Mouse (Mus musculus): ENCODE results near the gene Ppp2r5c. TPM values are rescaled to one million over a fixed set of nuclear protein-coding genes. Genes with fewer than 3 reads are reported as not detected.
A peak's percentile ranks its signal among the peaks of the same experiment; 100 is the strongest.

Ppp2r5c gene
- total RNA-seq, 2 experiments from 2014 or later, result 243 to 252 TPM

DNA sequence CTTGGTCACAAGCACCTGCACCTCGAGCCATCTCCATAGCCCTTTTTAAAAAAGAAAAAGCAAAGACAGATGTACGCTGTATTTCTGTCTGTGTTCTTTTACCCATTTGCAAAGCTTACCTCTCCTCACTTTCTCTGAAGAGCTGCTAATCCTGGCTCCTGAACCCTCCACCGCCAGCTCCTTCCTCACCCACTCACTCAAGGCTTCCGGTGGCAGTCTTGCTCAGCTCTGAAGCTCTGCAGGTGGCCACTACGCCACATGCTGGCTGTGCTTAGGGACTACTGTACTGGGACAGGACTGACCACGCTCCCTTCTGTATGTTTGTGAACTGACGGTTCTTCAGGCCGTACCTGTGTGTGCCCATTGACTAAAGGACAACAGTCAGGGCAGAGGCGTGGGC, 119.4 kb downstream of the Ppp2r5c start:
- H3K4me3 ChIP-seq, result no peak overlapping the region
- no peak overlapping the region for H3K27ac ChIP-seq
- no peak for TF ChIP-seq CTCF (conservative IDR thresholded peaks at IDR 0.05)
- no peak for DNase-seq (ENCODE audit: low spot score in 2 of 2)

DNA sequence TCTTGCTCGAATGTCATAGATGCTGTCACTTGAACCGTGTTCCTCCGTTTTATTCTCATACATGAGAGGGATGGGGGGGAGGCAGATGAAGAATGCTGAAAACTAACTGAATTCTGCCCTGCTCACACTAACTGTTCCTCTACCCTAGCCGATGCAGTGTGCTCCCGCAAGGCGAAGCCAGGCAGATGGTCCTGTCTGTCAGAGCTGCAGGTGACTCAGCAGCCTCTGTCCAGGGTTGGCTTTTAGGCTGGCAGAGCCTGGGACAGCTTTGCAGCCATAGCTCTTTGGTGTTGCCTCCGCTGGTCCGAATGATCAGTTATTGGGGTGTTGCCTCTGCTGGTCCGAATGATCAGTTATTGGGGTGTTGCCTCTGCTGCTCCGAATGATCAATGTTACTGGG, 124.1 kb downstream of the Ppp2r5c start:
- no peak for DNase-seq (ENCODE audit: low spot score in 2 of 2)
- no peak overlapping the region for H3K27ac ChIP-seq
- no peak for TF ChIP-seq CTCF (conservative IDR thresholded peaks at IDR 0.05)
- no peak overlapping the region for H3K4me3 ChIP-seq

DNA sequence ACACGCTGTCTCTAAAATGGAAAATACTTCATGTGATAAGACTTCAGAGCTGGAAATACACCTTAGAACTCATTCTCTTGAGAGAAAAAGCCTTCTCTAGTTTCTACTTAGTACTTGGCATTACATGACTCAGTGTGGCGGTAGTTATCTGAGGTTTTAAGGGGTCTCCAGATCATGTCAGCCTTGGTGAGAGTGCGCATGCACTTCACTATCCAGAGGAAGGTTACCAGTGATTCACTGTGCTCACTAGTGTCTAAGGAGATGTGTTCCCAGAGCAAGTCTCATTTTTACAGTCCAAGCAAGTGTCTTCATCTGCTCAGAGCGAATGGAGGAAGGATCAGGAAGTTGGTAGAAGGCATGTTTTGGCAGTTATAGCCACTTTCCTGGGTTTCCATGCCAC, 125.4 kb downstream of the Ppp2r5c start:
- DNase-seq (ENCODE audit: low spot score in 2 of 2), result no peak
- no peak overlapping the region for H3K27ac ChIP-seq
- H3K4me3 ChIP-seq, result no peak overlapping the region
- TF ChIP-seq CTCF (conservative IDR thresholded peaks at IDR 0.05), result no peak

DNA sequence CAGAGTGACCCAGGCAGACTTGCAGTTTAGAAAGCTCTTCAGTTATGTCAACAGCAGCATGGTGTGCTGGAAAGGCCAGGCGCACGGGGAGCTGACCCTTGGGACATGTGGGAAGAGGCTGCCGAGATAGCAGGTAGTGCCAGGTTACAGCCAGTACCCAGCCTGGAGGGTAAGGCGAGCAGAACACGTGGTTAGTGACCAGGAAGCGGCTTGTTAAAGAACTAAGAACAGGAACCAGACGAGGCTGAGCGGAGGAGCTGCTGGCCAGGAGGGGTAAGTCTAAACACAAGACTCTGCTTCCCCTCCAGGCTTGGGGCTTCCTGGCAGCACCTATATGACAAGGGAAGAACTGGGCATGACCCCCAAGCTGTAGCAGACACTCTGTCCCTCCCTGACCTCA, 126.7 kb downstream of the Ppp2r5c start:
- no peak for DNase-seq (ENCODE audit: low spot score in 2 of 2)
- Histone ChIP-seq H3K27ac (no peak overlapping the region), H3K4me3 (no peak overlapping the region)
- TF ChIP-seq CTCF (conservative IDR thresholded peaks at IDR 0.05), result no peak

DNA sequence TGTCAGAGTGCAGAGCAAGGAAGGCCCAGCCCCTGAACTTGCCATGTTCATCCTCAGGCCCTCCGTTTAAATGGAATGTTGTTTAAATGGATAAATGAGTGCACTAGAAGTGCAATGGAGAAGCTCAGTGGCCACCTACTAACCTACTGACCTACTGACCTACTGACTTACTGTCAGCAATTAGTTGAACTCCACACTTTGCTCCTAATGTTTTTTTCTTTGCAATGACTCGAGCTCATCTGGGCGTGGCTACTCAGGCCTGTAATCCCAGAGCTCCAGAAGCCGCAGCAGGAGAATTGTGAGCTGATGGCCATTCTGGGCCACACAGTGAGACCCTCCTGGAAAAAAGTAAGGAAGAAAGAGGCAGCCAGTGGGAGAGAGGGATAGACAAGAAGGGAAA, 129.0 kb downstream of the Ppp2r5c start:
- H3K27ac ChIP-seq, result no peak overlapping the region
- H3K4me3 ChIP-seq, result no peak overlapping the region
- TF ChIP-seq CTCF (conservative IDR thresholded peaks at IDR 0.05), result no peak
- no peak for DNase-seq (ENCODE audit: low spot score in 2 of 2)

DNA sequence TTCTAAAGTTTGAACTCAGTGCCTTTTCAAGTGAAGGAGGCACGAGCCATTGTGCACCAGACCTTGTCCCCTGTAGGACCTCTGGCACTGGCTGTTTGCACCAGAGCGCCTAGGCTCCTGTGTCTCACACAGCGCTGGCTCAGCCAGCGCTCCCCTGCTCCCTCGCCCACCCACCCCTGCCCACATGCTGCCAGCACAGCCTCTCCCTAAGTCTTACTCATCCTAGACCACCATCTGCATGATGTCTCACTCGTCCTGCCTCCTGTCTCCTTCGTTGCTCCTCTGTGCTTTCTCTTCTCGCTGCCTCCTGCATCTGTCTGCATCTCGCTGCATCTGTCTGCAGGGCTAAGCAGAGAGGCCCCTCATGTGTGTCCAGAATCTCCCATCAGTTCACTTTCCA, 131.4 kb downstream of the Ppp2r5c start:
- no peak overlapping the region for H3K27ac ChIP-seq
- TF ChIP-seq CTCF (conservative IDR thresholded peaks at IDR 0.05), result no peak
- no peak overlapping the region for H3K4me3 ChIP-seq
- DNase-seq (ENCODE audit: low spot score in 2 of 2), result no peak

DNA sequence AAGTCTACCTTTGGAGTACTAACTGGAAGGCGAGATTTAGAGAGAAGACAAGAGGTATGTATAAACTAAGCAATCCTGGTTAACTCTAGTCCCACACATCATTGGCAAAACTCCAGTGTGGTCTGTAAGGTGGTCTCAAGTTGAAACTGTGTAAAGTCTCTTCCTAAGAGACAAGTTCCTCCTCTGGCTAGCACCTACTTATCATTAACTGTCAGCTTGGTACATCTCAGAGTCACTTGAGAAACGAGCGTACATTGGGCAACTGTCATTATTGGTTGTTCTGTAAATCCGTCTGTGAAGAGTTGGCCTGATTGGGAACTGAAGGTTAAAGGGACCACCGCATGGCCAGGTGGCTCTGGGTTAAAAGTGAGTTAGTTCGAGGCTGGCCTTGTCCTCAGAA, 141.7 kb downstream of the Ppp2r5c start:
- no peak for DNase-seq (ENCODE audit: low spot score in 2 of 2)
- Histone ChIP-seq H3K4me3 (no peak overlapping the region), H3K27ac (no peak overlapping the region)
- TF ChIP-seq CTCF (conservative IDR thresholded peaks at IDR 0.05), result no peak

DNA sequence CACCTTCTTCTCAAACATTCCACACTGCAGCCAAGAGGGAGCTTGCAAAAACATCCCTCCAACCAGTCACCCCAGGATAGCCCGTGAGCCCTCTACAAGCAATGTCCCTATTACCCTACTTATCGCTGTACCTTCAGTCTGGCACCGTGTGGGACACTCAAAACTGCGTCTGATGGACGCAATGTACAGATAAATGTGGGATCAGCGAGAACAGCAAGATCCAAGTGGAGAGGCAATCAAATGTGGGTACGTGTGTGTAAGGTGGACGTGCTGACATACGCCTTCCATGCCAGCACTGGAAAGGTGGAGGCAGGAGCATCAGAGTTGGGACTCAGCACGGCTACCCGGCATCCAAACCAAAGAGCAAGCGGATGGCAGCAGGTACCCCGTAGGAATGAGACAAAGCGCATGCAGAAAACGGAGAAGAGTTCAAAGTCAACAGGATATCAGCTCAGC, 143.9 kb downstream of the Ppp2r5c start:
- DNase-seq (ENCODE audit: low spot score in 2 of 2), result no peak
- no peak for TF ChIP-seq CTCF (conservative IDR thresholded peaks at IDR 0.05)

DNA sequence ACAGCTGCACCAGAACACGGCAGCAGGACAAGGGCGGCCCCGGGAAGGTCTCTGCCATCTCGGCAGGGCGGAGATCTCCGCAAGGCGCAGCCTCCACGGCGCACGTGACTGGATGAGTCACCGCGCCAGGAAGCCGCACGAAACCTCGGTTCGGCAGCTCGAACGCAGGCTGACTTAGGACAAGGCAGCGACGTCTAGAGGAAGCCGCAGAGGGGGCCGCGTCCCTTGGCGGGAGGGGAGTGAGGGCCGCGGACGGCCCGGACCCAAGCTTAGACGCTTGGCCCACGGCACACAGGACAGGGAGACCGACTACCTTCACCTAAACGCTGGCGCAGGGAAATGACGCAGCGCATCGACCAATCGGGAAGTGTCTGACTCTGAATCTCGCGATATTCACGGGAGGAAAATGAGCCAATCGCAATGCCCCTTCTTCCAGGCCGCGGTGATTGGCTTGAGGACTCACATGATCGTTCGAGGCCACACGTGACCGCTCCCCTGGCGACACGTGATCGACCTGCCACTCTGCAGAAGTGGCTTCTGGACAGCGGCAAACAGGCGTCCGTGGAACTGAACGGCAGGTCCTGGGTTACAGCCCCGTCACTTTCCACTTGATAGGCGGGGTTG, 144.5 kb downstream of the Ppp2r5c start:
- Histone ChIP-seq H3K4me3 (peak overlapping the region; percentile 80), H3K27ac (peak overlapping the region; percentile 100)
- peak; percentile 99 to 100 for DNase-seq (ENCODE audit: low spot score in 2 of 2)
- 0 out of 2 replicates have a peak, but pooled peaks have one; percentile 6 for TF ChIP-seq CTCF (conservative IDR thresholded peaks at IDR 0.05)

More for the DNA sequence above, 143.9 kb downstream of the Ppp2r5c start:
- Histone ChIP-seq H3K4me3 (peak overlapping the region; percentile 80), H3K27ac (peak overlapping the region; percentile 100)

DNA sequence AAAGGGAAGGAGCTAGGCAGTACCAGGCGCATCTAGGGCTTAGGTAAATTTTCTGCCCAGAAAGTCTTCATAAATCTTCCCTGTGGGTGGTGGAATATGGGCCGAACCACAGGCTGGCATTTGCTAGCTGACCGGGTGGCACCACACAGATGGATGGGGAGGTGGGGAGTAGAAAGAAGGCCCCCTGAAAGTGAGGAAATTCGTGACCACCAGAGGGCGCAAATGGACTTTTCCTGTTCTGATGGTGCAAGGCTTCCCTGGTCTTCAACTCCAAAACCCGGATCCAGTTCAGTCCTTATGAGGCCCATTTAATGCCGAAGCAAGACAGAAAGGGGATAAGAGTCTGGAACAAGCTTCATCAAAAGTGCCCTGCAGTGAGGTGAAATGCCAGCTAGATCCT, 151.6 kb downstream of the Ppp2r5c start:
- peak; percentile 65 to 81 for DNase-seq (ENCODE audit: low spot score in 2 of 2)
- Histone ChIP-seq H3K4me3 (no peak overlapping the region), H3K27ac (peak overlapping the region; percentile 47; the same call in 1 of the 2 replicates)
- peak; percentile 86 for TF ChIP-seq CTCF (conservative IDR thresholded peaks at IDR 0.05)

DNA sequence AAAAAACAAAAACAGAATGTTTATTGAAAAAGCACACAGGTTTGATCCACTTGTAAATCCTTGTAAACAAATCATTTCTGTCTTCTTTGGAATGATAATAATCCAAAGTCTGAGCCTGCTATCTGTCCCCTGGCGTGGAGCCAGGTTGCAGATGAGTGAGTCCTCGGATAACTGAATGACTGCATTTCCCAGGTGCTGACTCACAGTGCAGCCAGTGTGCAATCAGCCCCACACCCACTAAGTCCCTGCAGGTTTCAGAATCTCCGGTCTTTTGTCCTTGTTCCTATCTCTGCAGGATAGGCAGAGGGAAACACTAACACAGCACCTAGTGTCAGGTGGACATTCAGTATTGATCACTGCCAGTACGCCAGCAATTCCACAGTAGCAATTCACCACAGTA, 152.9 kb downstream of the Ppp2r5c start:
- no peak for TF ChIP-seq CTCF (conservative IDR thresholded peaks at IDR 0.05)
- Histone ChIP-seq H3K27ac (peak overlapping the region; percentile 99; the same call in 1 of the 2 replicates), H3K4me3 (peak overlapping the region; percentile 76)
- no peak for DNase-seq (ENCODE audit: low spot score in 2 of 2)

DNA sequence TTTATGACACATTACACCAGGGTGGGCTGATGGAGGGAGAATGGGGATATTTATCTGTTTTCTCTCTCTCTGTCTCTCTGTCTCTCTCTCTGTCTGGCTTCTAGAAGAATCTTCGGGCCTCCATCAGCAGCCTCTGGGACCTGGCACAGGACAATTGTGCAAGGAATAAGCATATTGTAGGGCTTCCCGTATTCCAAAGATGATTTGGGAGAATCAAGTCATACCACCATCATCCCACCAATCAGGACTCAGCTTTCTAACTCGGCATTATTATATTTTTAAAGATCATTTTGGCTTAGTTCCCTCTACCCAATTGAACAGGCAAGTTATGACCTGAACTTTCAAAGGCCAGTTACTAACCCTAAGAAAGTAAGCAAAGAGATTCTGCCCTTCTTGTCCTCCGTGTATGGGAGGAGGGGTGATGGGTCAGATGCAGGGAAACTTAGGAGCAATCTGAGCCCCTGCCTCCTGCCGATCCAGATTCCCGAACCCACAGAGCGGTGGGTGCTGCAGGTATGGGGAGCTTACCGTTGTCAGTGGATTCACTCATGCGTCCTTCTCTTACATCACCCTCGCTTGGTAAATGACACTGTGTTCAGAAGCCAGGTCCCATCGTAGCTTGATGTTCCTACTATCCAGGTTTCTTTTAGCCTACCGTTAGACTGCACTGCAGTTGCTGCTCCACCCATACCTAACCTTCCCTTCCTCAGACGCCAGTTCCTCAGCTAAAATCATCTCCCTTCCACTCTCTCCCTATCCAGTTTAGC, 153.5 kb downstream of the Ppp2r5c start:
- peak overlapping the region; percentile 76 for H3K4me3 ChIP-seq
- peak overlapping the region; percentile 99 for H3K27ac ChIP-seq
- TF ChIP-seq CTCF (conservative IDR thresholded peaks at IDR 0.05), result no peak
- DNase-seq (ENCODE audit: low spot score in 2 of 2), result peak in 1 of 2 experiments; percentile 29
